Mouse (Mus musculus) B cell, adult 2 months (primary cell): ENCODE measurements around the gene Fkbp7.

ENCODE experiments used
- DNase-seq, 2 experiments: peaks; one replicate each; pipeline ENCODE4 v3.0.0; 2022

Fkbp7 gene

DNA sequence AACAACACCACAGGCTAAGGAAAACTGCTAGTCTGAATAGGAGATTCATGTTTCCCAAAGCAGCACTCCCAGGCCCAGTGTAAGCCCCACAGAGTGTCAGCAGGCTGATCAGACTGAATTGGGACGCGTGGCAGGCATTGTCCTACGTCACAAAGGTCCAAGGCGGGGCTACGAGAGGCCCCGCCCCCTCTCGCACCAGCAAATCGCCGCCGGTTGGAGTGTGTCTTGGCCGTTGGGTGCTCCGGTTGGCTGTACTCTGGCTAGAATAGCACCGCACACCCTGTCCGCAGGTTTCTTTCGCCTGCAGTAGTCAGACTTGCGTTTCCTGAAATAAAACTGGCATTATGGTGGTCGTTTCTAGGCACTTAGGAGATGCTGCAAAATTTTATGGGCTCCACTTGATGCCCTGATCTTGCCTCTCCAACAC, at the start of gene Fkbp7:
Gene Fkbp7, minus strand, starts transcription at position 151 of the 427 bp plus-strand sequence.
- peak; percentile 95 for DNase-seq

DNA sequence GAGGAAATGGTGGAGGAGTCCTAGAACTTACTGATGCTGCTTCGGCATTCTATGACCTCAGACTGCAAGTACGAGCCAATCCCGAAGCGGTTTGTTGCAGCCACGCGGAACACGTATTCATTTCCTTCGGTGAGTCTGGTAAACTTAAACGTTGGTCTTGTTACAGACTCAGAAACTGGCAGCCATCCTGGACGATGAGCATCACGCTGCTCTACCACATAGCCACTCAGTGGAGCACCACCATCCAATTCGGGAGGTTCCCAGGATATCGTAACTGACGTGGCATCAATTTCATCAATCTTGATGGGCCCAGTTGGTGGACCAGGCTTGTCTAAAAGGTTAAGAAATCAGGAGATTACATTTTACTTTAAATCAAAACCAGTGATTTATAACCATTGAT, 46.7 kb upstream of the Fkbp7 start:
- no peak for DNase-seq

DNA sequence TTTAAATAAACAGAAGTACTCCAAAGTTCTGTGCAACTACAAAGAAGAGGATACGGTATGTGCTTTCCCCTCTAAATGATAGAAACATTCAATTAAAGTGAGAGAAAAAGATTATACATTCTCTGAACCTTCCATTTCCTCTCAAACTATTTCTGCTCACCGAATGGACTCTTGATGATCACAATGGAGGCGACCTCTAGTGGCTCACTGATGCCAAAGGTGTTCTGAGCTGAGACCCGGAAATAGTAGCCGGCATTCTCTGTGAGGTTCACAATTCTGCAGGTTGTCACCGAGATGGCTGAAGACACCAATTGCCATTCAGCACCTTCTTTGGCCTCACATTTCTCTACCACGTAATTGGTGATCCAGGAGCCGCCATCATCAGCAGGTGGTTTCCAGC, 42.1 kb upstream of the Fkbp7 start:
- peak in 1 of 2 experiments; percentile 8 for DNase-seq

DNA sequence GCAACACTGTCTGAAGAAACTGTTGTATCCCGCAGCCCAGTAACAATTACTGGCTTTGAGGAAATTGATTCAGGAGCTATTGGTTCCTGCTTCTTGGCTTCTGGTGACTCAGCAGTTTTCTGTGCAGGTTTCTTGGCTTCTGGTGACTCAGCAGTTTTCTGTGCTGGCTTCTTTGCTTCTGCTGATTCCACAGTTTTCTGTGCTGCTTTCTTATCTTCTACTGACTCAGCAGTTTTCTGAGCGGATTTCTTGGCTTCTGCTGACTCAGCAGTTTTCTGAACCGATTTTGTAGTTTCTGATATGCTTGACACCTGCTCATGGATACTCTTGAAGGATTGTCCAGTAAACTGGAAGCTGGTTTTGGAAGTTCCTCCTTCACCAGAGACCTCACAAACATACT, 35.6 kb upstream of the Fkbp7 start:
- DNase-seq: no peak

DNA sequence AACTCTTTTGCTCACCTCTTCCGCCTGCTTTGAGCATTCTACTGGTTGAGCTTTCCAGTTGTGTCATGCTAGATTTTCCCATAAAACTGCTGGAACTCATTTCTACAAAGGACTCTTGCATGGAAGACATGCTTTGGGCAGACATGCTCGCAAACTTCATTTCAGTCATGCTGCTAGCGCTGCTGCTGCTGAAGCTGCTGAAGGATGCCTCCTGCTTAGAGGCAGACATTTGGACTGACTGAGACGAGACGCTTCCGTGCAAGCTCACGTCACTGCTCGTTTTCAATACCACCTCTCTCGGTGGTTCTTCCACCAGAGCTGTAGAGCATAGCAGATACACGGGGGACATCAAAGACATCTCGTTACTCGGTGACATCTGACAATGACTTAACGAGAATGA, 32.7 kb upstream of the Fkbp7 start:
- no peak for DNase-seq

DNA sequence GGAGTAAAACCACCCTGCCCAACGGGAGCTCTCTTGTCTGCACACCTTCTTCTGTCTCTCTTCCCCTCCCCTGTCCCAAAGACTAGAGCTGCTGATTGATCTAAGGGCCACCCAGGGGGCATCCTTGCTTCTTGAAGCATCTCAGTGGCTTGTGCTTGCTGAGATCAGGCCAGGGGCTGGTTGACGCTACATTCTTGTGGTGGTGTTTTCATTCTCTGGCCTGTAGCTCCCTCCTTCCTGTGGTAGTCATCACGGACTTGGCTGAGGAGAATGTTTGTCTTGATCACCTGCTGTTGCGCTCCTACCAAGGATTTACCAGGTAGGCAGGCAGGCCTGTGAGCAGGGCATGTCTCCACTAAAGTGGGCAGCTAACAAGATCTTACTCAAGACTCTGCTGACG, 29.8 kb upstream of the Fkbp7 start:
- DNase-seq: no peak

DNA sequence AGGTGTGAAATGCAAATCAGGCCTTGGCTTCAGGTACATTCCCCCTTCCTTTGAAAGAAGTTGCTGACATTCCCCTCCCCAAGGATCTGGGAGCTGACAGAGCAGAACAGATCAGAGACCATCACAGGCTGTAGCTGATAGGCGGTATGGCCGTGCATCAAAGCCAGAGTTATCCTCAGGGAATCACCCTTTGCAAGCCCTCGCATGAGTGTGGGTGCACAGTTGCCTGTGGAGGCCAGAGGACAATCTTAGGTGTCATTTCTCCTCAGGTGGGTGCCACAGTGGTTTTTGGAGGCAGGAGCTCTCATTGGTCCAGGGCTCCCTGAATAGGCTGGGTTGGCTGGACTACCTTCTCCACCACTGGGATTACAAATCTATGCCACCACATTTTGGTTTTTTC, 29.3 kb upstream of the Fkbp7 start:
- no peak for DNase-seq

DNA sequence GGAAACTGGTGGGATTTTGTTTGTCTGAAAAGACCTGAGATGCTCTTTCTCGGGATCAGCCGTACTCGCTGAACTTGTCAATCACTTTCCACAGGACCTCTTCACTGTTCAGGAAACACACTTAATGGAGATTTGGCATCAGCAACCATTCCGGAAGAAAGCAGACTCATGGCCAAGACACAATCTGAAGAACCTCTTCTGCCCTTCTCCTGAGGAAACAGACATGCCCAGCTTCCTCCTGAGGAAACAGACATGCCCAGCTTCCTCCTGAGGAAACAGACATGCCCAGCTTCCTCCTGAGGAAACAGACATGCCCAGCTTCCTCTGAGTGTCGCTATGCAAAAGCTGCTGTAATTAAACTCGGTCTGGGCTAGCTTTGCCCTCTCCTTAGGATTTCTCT, 22.4 kb upstream of the Fkbp7 start:
- no peak for DNase-seq

DNA sequence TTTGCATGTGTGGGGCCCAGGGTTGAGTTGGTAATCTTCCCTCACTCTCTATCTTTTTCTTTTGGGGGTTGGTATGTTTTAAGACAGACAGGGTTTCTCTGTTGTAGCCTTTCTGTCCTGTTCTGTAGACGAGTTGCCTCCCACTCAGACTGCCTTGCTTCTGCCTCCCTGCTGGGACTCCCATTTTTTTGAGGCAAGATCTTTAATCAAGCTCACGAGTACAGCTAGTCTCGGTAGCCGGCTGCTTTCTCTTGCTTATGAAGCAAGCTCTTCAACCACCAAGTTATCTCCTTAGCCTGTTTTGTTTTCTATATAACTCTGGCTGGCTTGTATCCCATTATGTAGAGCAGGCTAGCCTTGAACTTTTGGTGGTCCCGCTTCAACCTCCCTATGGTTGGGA, 20.8 kb upstream of the Fkbp7 start:
- DNase-seq: no peak

DNA sequence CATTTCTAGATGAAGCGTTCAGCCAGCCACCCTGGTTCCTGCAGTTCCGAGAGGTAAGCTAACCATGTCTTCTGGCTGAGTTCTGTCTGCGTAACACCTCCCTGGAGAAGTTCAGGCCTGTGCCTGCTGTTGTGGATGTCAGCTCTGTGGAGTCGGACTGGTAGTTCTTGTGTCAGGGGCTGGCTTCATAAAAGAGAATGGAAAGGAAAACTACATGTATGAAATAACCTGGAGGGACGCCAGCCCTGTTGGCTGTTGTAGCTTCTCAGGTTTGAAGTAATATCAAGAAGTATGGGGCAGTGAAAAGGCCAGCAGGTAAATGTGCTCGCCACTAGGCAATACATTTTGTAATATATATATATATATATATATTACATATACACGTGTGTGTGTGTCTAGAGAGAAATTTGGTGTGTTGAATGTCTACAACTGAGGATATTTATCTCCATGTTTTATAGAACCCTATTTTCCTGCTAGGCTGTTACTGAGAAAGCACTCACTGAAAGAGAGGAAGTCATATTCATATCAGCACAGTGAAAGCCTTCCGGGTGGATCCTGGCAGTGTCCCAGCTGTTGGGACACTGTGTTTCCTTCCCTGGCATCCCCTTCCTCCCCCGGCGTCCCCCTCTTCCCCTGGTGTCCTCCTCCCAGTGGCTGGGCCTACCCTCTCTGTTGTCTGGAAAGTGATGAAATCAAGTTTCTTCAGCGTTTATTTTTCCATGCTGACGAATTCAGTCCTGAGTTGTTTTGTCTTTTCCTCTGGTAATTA, 17.7 kb upstream of the Fkbp7 start:
- no peak for DNase-seq

DNA sequence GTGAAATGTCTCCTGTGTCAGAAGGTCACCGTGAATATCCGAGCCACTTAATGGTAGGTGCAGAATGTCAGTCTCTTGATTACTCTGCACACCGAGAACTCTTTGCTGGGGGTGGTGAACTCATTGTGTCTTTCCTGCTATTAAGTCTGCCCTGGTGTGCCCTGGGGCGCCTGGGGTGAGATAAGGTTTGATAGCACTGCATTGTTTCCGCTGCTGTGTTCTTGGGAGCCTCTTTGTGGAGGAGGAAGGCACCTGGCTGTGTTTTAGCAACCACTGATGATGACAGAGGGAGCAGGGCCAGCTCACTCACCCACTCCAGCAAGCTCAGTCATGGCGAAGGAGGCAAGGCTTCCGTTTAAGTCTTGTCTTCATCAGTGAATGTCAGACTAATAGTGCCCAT, 15.2 kb upstream of the Fkbp7 start:
- no peak for DNase-seq

DNA sequence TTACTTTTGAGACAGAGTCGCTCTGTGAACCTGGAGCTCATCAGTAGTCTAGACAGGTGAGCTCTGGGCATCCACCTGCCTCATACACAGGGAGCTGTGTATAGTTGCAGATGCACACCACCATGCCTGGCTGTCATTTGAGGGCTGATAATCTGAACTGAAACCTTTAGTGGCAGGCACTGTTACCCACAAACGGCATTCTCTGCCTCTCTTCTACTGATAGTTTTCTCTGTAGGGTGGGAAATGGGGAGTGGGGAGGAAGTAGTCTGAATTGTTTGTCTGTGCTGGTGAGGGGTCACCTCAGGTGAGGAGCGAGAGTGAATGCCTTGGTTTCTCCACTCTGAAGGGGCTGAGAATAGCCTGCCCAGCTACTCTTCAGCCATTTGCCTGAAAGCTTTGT, 14.7 kb upstream of the Fkbp7 start:
- DNase-seq: no peak

DNA sequence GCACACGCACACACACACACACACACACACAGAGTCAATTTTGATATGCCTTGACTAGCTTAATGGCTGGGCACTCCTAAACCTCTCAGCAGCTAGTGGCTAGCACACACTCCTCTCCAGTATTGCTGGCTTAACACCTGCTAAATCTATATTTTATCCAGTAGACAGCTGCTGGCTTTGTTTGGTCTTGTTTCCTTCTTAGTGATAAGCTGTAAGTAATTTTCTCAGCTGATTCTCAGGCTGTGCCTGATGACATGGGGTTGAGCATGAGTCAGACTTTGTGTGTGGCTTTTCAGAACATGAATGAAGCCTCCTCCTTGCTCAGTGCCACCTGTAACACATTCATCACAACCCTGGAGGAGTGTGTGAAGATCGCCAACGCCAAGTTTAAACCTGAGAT, 14.1 kb upstream of the Fkbp7 start:
- DNase-seq: no peak

DNA sequence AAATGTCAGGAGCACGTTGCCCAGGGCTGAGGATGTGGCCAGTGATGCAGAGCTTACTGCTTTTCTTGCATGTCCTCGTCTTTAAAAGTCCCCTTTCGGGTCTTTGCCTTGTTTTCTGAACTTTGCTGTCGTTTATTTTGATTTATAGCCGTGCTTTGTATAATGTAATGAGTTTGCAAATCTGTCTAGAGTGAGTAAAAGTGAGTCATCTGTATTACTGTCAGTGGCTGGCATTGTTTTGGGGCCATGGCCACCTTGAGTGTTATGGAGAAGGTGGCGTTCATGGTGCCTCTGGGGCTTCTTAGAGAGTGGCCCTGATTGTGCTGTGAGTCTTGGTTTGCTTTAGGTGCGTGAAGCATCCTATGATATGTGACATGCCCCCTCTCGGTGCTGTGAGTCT, 9.4 kb upstream of the Fkbp7 start:
- no peak for DNase-seq

DNA sequence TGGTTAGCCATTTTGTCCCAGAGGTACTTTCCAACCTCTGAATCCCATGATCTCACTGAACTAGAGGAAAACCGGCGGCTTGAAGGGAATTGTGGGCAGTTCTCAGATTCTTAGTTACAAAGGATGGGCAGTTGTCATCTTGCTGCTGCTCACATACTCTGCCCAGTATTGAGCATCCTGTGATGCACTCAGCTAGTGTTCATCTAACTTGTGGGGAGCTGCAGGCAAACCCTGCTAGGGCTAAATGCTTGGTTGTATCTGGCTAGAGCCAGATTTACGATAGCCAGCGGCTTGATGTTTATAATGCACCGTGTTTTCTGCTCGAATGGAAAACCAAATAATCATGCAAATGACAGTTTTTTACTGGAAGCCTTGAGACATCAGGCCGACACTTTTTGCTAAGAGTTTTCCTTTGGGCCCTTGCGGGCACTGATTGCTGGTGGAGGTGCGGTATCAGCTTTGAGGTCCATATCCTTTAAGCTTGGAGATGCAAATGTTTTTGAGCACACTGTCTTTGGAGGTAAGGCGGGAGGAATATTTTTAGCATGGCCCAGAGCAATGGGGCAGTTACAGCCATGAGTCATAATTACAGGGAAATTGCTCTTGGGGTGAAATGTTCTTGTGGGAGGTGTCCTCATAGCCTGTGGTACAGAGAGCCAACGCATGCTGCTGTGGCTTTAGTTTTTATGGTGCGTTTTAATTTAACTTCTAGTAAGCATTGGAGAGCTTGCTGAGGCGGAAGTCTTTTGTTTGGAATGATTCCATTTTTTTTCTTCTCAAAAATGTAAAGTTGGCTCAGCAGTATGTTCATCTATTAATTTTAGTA, 3.7 kb upstream of the Fkbp7 start:
- no peak for DNase-seq

DNA sequence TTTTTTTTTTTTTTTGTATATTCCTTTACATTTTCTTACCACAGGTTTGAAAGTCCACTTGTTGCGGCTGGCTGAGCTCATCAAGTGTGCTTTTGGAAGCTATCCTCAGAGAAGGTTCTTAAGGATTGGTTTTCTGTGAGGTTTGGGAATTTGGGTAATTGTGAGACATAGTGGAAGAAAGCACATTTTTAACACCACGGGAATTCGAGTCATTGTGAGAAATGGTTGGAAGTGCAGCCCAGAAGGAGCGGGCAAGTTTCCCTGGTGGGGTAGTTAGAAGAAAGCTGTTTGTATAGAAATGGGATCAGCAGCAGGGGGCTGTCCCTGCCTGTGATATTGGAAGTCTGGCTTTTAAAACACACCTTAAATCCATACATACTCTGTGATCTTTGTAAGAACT, 3.0 kb upstream of the Fkbp7 start:
- no peak for DNase-seq

DNA sequence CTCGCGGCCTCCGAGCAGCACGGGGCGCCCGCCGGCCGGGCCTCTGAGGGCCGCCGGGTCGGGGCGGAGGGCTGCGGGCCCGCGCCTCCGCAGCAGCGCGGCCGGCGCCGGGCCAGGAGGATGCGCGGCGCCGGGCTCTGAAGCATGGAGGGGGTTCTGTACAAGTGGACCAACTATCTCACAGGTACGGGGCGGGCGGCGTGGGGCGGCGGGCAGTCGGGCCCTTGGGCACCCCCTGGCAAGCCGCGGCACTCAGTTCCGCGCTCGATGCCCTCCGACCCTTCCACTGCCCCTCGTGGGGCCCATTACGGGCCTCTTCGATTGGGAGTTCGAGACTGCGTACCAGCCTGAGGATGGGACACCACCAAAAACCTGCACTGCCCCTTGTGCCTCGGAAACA, 2.5 kb upstream of the Fkbp7 start:
- DNase-seq: peak in 1 of 2 experiments; percentile 48

DNA sequence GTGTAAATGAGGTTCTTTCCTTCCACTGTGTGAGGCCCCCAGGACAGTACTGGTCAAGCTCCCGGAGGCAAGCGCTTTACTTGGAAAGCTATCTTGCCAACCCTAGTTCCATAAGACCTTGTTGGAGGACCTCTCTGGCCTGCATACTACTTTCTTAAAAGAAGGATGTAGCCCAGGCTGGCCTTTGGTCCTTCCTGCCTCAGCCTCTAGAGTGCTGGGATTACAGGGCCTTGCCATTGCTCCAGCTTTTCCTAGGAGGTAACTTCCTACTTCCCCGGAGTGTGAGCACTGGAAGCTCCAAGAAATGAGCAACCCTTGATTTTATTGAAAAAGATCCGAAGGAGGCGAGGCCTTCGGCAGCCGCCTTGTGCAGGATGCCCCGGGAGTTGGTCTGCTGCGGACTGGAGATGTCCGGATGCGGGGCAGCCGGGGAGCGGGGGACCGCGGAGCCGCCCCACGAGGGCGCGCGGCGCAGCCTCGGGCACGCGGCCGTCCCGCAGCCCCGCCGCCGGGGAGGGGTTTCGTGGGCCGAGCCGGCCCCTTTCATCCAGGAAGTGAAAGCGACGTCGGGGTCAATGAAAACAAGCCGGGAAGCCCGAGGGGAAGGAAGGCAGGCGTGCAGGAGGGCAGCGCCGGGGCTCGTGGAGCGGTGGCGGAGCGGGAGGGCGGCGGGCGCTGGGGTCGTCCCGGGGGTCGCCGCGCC, 2.0 kb upstream of the Fkbp7 start, which contains the start of gene Plekha3:
Gene Plekha3, plus strand, starts transcription at position 557 of the 703 bp plus-strand sequence.
- peak; percentile 82 for DNase-seq

DNA sequence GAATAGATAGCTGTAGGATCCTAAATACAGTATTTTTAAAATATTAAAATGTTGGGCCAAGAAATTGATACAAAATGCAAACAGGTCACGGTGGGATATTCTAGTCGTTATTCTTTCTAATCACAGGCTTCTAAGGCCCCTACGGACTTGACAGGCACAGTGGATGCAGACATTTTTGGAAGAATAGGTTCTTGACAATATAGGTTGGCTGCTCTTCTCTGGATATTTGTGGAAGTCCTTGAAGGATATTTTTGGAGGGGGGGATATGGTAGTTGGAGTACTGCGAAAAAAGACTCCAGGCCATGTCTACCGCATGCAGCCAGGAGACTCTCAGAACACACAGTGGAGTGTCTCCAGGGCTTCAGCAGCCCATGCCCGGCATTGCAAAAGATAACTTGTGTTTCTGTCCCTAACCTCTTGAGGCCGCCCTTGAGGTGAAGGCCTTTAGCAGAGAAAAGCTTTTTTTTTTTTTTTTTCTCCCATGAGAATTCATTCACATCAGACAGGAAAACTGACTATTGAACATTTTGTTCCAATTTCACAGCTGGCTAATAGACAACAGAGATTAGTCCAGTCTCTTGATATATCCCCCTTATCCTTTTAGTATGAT, 661 bp upstream of the Fkbp7 start:
- DNase-seq: peak; percentile 66 to 72

DNA sequence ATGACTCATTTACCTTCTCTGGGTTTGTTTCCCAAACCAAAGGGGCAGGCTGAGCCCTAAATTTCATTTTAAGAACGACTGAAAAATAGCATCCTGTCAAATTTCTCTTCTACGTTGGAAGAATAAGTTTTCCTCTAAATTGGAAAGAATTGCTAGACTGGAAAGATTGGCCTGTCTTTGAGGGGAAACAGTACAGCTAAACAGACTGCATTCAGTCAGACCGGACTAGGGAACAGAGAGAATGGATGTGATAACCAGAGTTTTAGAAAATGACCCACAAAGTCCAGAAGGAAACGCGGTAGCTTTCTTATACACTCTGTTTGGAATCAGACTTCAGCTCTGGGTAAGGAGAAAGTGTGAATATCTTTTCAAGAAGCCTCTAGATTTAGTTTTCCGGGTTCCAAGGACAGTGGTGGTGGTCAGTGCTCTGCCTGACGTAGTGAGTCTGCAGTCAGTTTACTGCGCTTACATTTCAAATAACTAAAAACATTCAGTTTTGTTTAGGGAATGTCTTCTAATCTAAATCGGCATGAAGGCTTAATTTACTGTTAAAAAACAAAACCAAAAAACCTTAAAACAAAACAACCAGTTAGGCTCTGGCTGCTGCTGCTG, 676 bp downstream of the Fkbp7 start:
- DNase-seq: peak in 1 of 2 experiments; percentile 8

DNA sequence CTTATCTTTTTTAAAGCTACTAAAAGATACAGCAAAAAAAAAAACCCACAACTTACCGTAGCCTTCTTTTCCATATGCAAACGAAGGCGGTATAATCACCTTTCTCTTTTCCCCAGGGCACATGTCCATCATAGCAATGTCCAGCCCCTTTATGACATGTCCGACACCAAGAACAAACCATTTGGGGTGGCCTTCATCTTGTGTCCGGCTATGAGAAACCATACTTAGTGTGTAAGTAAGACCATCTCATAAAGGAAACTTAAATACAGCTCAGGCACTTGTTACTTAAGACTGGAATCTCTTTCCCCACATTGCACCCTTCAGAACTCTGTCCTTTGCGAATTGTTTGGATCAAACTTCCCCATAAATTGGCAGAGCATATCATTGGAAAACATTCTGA, 1.3 kb downstream of the Fkbp7 start:
- DNase-seq: no peak

DNA sequence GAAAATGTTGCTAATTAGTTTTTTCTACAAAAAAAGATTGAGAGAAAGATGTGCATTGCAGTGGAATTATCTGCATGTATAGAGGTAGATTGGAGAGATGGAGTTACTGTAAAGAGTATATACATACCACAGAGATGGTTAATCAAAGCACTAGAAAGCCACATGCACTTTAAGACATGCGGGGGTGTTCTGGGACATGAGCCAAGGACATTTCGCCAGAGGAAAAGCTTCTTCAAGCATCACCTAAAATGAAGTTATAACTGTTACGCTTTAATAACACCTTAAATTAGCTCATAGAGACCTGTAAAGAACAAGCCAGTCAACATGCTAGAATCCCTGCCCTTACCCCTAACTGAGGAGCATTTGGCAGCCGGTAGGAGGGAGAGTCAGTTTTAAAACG, 5.7 kb downstream of the Fkbp7 start:
- no peak for DNase-seq

DNA sequence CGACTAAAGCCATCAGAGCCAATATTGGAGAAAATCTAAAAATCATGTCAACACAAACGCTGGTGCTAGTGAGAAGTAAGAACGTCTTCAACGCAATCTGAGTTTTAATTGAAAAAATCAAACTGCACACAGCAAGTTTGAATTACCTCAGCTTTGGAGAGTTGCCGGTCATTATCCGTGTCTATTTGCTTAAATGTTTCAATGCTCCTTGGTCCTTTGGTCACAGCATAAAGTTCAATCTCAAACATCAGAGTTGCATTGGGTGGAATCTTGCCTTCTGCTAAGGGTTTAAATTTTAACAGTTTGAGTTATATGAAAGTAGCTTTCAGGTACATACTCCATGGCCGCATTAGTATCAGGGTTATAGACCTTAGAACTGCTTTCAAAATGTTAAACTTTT, 7.4 kb downstream of the Fkbp7 start:
- DNase-seq: no peak
